Mouse (Mus musculus): ENCODE measurements around the gene Rtl10.
A peak's percentile ranks its signal among the peaks of the same experiment; 100 is the strongest.

The Rtl10 gene

GRCm38 (mm10) chr16:18547891-18548290, 49.2 kb downstream of the Rtl10 start:
- DNase-seq (ENCODE audit: low spot score in 2 of 2) = peak; percentile 42 to 65

Data from urinary bladder, adult 18-20 months (tissue).